Mouse (Mus musculus): Measurements from ENCODE around the gene Xrra1. TPM values are rescaled to one million over a fixed set of nuclear protein-coding genes. Genes with fewer than 3 reads are reported as not detected.

Gene Xrra1
- polyA plus RNA-seq, 1 experiment = 1.3 TPM

GRCm38 (mm10) chr7:99904421-99905005 is 45.6 kb downstream of the Xrra1 start:
- H3K27ac ChIP-seq (ENCODE audit: insufficient read depth, low read length) = no peak overlapping the region

DNA sequence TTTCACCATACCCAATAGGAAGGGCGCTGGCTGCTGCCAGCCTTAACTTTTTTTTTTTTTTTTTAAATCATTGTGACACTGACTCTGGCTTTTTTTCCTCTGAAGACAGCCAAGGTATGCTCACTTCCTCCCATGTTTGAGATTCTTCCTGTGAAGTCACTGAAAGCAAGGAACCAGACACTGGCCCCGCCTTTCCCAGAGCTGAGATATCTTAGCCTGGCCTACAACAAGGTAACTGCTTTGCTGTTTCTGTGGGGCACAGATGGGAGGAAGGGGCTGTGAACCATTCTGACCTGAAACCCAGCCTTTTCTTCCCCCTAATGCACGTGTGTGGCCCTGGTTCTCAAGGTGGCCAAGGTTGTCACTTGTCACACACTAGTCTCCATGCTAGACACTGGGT is 47.4 kb downstream of the Xrra1 start:
- Histone ChIP-seq H3K27ac (ENCODE audit: insufficient read depth, low read length) (no peak overlapping the region), H3K4me1 (ENCODE audit: control insufficient read depth, insufficient read depth, low read length) (peaks cover 7% of the 10 kb centered on the region), H3K4me3 (ENCODE audit: insufficient read depth, low read length) (no peak overlapping the region)
- TF ChIP-seq CTCF (IDR thresholded peaks at IDR 0.05; ENCODE audit: extremely low read depth, insufficient read depth, low read length) = no peak
- TF ChIP-seq POLR2A (IDR thresholded peaks at IDR 0.05; ENCODE audit: extremely low read depth, insufficient read depth, low read length) = no peak

More at GRCm38 (mm10) chr7:99904421-99905005, 45.6 kb downstream of the Xrra1 start:
- no peak for TF ChIP-seq POLR2A (IDR thresholded peaks at IDR 0.05; ENCODE audit: extremely low read depth, insufficient read depth, low read length)
- TF ChIP-seq CTCF (IDR thresholded peaks at IDR 0.05; ENCODE audit: extremely low read depth, insufficient read depth, low read length) = no peak
- no peak overlapping the region for H3K4me3 ChIP-seq (ENCODE audit: insufficient read depth, low read length)
- H3K4me1 ChIP-seq (ENCODE audit: control insufficient read depth, insufficient read depth, low read length) = peaks cover 7% of the 10 kb centered on the region

GRCm38 (mm10) chr7:99907463-99907862 is 48.5 kb downstream of the Xrra1 start:
- TF ChIP-seq POLR2A (IDR thresholded peaks at IDR 0.05; ENCODE audit: extremely low read depth, insufficient read depth, low read length) = no peak
- no peak for TF ChIP-seq CTCF (IDR thresholded peaks at IDR 0.05; ENCODE audit: extremely low read depth, insufficient read depth, low read length)
- Histone ChIP-seq H3K4me1 (ENCODE audit: control insufficient read depth, insufficient read depth, low read length) (peaks cover 3% of the 10 kb centered on the region), H3K4me3 (ENCODE audit: insufficient read depth, low read length) (no peak overlapping the region), H3K27ac (ENCODE audit: insufficient read depth, low read length) (no peak overlapping the region)

DNA sequence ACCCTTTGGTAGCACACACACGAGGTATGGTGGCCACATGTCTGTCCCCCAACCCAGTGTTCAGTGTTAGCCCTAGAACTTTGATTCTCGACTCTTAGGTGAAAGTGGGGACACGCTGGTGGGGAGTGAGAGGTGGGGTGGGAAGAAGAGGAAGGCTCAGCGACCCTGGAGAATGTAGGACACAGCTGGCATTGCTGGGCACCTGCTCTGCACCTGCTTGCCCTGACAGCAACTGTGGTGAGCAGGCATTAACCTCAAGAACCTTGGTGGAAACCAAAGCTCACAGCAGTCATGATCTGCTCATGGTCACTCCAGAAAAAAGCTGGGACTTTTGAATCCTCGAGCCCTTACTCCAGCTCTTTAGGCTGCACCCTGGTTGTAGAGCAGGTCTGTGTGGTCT is 52.1 kb downstream of the Xrra1 start:
- no peak for TF ChIP-seq POLR2A (IDR thresholded peaks at IDR 0.05; ENCODE audit: extremely low read depth, insufficient read depth, low read length)
- no peak for TF ChIP-seq CTCF (IDR thresholded peaks at IDR 0.05; ENCODE audit: extremely low read depth, insufficient read depth, low read length)
- Histone ChIP-seq H3K4me1 (ENCODE audit: control insufficient read depth, insufficient read depth, low read length) (no peaks in the 10 kb centered on the region), H3K27ac (ENCODE audit: insufficient read depth, low read length) (no peak overlapping the region), H3K4me3 (ENCODE audit: insufficient read depth, low read length) (no peak overlapping the region)

DNA sequence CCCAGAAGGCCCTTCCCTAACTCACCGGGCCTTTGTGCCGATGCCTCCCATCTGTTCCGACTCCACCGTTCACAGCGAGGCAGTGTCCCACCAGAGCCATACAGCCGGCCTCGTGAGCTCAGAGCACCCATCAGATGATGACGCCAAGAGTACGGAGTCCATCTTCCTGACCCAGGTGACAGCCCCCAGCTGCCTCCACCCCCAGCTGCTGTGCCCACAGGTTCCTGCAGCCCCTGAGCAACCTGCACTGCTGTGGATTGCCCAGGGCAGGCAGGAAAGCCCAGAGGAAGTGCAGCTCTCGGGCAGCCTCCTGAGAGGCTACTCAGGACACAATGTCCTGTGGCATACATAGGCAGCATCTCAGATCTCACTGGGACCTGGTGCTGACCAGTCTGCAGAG is 55.4 kb downstream of the Xrra1 start:
- Histone ChIP-seq H3K4me3 (ENCODE audit: insufficient read depth, low read length) (no peak overlapping the region), H3K27ac (ENCODE audit: insufficient read depth, low read length) (no peak overlapping the region), H3K4me1 (ENCODE audit: control insufficient read depth, insufficient read depth, low read length) (no peaks in the 10 kb centered on the region; the same call in 1 of the 2 replicates)
- TF ChIP-seq POLR2A (IDR thresholded peaks at IDR 0.05; ENCODE audit: extremely low read depth, insufficient read depth, low read length) (no peak), CTCF (IDR thresholded peaks at IDR 0.05; ENCODE audit: extremely low read depth, insufficient read depth, low read length) (no peak)

GRCm38 (mm10) chr7:99915511-99915910 is 56.6 kb downstream of the Xrra1 start:
- Histone ChIP-seq H3K4me1 (ENCODE audit: control insufficient read depth, insufficient read depth, low read length) (no peaks in the 10 kb centered on the region; the same call in 1 of the 2 replicates), H3K4me3 (ENCODE audit: insufficient read depth, low read length) (no peak overlapping the region), H3K27ac (ENCODE audit: insufficient read depth, low read length) (no peak overlapping the region)
- TF ChIP-seq POLR2A (IDR thresholded peaks at IDR 0.05; ENCODE audit: extremely low read depth, insufficient read depth, low read length) (no peak), CTCF (IDR thresholded peaks at IDR 0.05; ENCODE audit: extremely low read depth, insufficient read depth, low read length) (no peak)

GRCm38 (mm10) chr7:99916741-99917319 is 57.9 kb downstream of the Xrra1 start:
- Histone ChIP-seq H3K27ac (ENCODE audit: insufficient read depth, low read length) (no peak overlapping the region), H3K4me3 (ENCODE audit: insufficient read depth, low read length) (peak overlapping the region; percentile 28), H3K4me1 (ENCODE audit: control insufficient read depth, insufficient read depth, low read length) (no peaks in the 10 kb centered on the region; the same call in 1 of the 2 replicates)
- peak; percentile 57 for TF ChIP-seq CTCF (IDR thresholded peaks at IDR 0.05; ENCODE audit: extremely low read depth, insufficient read depth, low read length)
- no peak for TF ChIP-seq POLR2A (IDR thresholded peaks at IDR 0.05; ENCODE audit: extremely low read depth, insufficient read depth, low read length)

DNA sequence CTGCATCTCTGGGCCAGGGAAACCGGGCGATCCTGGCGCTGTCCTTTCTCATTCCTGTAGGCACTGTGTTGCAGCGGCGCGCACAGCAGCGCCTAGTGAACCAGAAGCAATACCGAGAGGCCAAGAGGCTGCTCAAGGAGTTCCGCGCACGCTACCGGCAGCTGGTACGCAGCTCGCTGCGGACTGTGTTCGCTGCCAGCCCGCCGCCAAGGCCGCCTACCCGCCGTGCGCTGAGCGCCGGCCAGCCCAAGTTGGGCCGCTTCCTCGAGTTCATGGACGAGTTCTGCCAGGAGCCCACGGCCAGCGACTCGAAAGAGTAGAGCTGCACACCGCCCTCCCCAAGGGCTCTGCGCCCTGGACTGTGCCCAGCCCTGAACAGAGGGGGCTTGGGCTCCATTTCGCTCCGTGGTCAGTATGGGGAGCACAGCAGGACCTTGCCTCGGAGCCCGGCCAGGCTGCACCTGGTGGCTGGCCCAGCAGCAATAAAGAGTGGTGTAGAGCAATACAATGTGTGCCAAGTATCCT is 58.5 kb downstream of the Xrra1 start:
- TF ChIP-seq CTCF (IDR thresholded peaks at IDR 0.05; ENCODE audit: extremely low read depth, insufficient read depth, low read length) = no peak
- no peak for TF ChIP-seq POLR2A (IDR thresholded peaks at IDR 0.05; ENCODE audit: extremely low read depth, insufficient read depth, low read length)
- H3K4me3 ChIP-seq (ENCODE audit: insufficient read depth, low read length) = peak overlapping the region; percentile 28
- H3K27ac ChIP-seq (ENCODE audit: insufficient read depth, low read length) = no peak overlapping the region
- no peaks in the 10 kb centered on the region; the same call in 1 of the 2 replicates for H3K4me1 ChIP-seq (ENCODE audit: control insufficient read depth, insufficient read depth, low read length)

DNA sequence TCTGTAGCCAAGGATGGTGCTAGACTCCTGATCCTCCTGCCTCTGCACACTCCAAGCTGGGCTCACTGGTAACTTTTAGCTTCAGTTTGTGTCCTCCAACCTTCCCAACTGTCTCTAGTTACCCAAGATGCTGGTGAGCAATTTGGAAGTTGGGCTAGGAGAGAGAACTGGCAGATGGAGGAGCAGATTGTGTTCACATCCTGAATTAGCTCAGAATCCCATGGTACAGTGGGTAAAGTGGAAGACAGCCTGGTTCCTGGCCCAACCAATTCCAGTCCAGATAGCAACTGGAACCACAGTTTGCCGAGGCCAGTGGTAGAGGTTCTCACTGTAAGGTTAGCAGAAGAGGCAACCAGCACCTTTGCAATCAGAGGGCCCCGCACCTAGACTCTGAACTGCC is 60.2 kb downstream of the Xrra1 start:
- H3K4me1 ChIP-seq (ENCODE audit: control insufficient read depth, insufficient read depth, low read length) = no peaks in the 10 kb centered on the region; the same call in 1 of the 2 replicates
- 0 out of 2 replicates have a peak overlapping the region, but pooled peaks have one; percentile 9 for H3K27ac ChIP-seq (ENCODE audit: insufficient read depth, low read length)
- TF ChIP-seq CTCF (IDR thresholded peaks at IDR 0.05; ENCODE audit: extremely low read depth, insufficient read depth, low read length) = no peak
- no peak for TF ChIP-seq POLR2A (IDR thresholded peaks at IDR 0.05; ENCODE audit: extremely low read depth, insufficient read depth, low read length)

GRCm38 (mm10) chr7:99919971-99920370 is 61.1 kb downstream of the Xrra1 start:
- Histone ChIP-seq H3K4me1 (ENCODE audit: control insufficient read depth, insufficient read depth, low read length) (no peaks in the 10 kb centered on the region; the same call in 1 of the 2 replicates), H3K4me3 (ENCODE audit: insufficient read depth, low read length) (no peak overlapping the region), H3K27ac (ENCODE audit: insufficient read depth, low read length) (no peak overlapping the region; the same call in 1 of the 2 replicates)
- no peak for TF ChIP-seq CTCF (IDR thresholded peaks at IDR 0.05; ENCODE audit: extremely low read depth, insufficient read depth, low read length)
- no peak for TF ChIP-seq POLR2A (IDR thresholded peaks at IDR 0.05; ENCODE audit: extremely low read depth, insufficient read depth, low read length)

More for the DNA sequence above, 60.2 kb downstream of the Xrra1 start:
- H3K4me3 ChIP-seq (ENCODE audit: insufficient read depth, low read length) = no peak overlapping the region

Measured in cortical plate, adult 2 months (tissue).